Mouse (Mus musculus): Measurements from ENCODE around the gene March2.

DNA sequence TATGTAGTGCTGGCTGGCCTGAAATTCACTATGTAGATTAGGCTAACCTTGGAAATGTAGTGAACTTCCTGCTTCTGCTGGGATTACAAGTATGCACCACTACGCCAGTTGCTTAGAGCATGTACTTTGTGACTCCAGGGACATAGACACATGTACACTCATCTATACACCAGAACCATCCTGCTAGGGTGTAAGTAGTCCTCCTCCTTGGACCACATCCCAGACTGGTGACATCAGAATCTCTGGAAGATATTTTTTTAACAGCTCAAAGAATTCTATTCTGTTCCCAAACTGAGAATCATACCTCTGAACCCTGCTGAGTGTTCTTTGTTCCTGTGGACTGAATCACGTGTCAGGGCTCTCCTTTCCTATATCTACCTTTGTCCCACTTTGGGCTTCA, 81.4 kb downstream of the March2 start:
- TF ChIP-seq CTCF (IDR thresholded peaks at IDR 0.05; ENCODE audit: extremely low read depth, insufficient read length, insufficient replicate concordance, low read depth, low read length) (no peak), POLR2A (IDR thresholded peaks at IDR 0.05; ENCODE audit: low read depth, low read length) (no peak)

All from small intestine, adult 2 months (tissue).